Mouse (Mus musculus): ENCODE measurements at regions not wholly inside any gene's neighbourhood (a gene's known extent, or its start where the extent isn't known, plus 50 kb on each side); places are given as distances from the start of the nearest gene placed in this dataset.

- peak; percentile 32 to 51 for DNase-seq (ENCODE audit: low spot score in 2 of 2)
These were observed 68.6 kb upstream of the Rph3a start for GRCm38 (mm10) chr5:121078531-121078930.

- no peak for DNase-seq (ENCODE audit: low spot score in 2 of 2)
These were observed 66.8 kb upstream of the Rph3a start for GRCm38 (mm10) chr5:121076741-121077140.

GRCm38 (mm10) chr5:121068821-121069220 lies 58.9 kb upstream of the Rph3a start:
- DNase-seq (ENCODE audit: low spot score in 2 of 2), result peak in 1 of 2 experiments; percentile 8

DNA sequence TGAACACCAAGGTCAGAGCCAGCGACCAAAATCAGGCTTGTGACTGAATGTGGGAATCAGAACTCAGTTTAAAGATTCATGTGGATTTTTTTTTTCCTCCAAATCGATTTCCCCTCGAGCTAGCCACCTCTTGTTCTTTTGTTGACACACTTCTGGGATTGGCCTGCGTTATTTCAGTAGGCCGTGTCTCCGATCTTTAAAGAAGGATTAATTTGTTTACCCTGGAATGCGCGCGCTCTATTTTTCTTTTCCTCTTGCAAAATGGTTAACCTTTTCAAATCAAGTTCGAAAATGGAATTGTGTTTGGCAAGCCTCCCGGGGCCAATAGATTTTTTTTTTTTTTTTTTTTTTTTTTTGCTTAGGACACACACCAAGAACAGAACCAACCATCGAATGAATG lies 54.8 kb upstream of the Rph3a start:
- no peak for DNase-seq (ENCODE audit: low spot score in 2 of 2)

DNA sequence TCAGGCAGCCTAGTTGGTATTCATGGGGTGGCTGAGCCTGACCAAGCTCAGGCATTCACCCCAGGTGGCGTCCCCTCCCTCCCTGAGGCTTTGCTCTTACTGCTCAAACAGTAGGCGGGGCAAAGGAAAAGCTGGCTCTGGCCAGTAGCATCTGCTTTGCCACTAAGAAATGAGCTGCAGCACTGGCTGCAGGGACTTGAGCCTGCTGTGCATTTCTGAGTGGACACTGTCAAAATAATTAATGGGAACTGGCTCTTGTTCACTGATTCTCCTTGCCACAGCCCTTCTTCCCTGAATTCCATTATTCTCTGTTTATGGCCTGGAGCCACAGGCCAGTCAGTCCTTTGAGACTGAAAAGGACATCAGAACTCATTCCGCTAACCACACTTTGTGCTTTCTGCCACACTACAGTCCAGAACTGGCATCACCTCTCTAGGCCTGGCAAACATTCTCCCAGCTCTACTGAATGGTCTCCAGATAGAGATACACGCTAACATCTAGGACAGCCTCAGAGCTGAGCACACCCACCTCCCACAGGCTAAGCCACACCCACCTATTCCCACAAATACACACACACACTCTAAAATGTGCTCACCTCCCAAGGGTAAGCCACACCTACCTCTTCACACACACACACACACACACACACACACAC lies 53.2 kb upstream of the Rph3a start:
- DNase-seq (ENCODE audit: low spot score in 2 of 2), result no peak

DNA sequence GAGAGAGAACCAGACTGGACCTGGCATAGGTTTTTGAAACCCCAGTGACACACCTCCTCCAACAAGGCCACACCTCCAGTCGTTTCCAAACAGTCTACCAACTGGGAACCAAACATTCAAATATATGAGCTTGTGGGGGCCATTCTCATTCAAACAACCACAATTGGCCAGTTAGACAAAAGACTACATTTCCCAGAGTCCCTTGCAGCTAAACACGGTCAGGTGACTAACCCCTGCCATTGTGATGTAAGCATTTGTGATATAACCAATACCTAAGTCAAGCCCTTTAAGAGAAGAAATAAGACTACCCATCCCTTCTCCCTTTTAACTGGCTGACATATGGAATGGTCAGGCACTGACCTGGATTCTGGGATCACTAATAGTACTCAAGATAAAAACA lies 51.8 kb upstream of the Rph3a start:
- DNase-seq (ENCODE audit: low spot score in 2 of 2), result no peak

All from adrenal gland, postnatal 4 days (tissue).